Mouse (Mus musculus): ENCODE data around the gene Vmn2r104. TPM values are rescaled to one million over a fixed set of nuclear protein-coding genes. Genes with fewer than 3 reads are reported as not detected.

Vmn2r104 gene
- polyA plus RNA-seq (2015; fragmentation: Nextera tagmentation; extraction: Ambion mirVana): not detected in 2 replicates

DNA sequence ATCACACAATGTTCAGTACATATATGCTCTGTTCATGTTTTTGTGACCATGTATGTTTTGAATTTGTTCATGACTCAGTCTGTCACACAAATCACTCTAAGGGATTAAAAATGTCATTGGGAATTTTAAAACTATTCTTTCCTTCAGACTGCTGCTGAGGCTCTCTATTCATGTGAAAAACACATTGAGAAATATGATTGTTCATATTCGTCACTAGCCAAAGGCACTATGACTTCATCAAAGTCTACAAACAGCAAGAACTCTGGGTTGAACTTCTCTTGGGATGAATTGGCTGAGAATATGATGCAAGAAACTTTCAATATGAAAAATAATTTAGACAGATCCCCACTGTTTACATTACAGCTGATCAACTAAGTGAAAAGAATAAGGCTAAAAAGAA is at the start of gene Vmn2r104:
TSS of gene Vmn2r104 (minus strand) at position 101 of the 400 bp plus-strand sequence.
- WGBS: 88% methylated on average over 1 of the region's 1 CpGs
- no peaks in the 10 kb centered on the region for H3K36me3 ChIP-seq (ENCODE audit: poor library complexity, severe bottlenecking)
- no peak within 1 kb of the TSS for H3K27ac ChIP-seq
- no peaks in the 10 kb centered on the region for H3K27me3 ChIP-seq
- no peak within 1 kb of the TSS for H3K4me2 ChIP-seq
- no peak within 1 kb of the TSS for H3K4me3 ChIP-seq
- no peaks in the 10 kb centered on the region for H3K4me1 ChIP-seq
- no peak within 1 kb of the TSS for H3K9ac ChIP-seq
- no peak for ATAC-seq
- peaks cover 48% of the 10 kb centered on the region for H3K9me3 ChIP-seq (replicated peaks)

- H3K27ac ChIP-seq: no peak overlapping the region
- H3K36me3 ChIP-seq (ENCODE audit: poor library complexity, severe bottlenecking): no peaks in the 10 kb centered on the region
- H3K9ac ChIP-seq: no peak overlapping the region
- H3K9me3 ChIP-seq (replicated peaks): peaks cover 23% of the 10 kb centered on the region
- no peaks in the 10 kb centered on the region for H3K27me3 ChIP-seq
- no peak for ATAC-seq
- no peaks in the 10 kb centered on the region for H3K4me1 ChIP-seq
- 83% methylated on average over 6 of the region's 6 CpGs for WGBS
- no peak overlapping the region for H3K4me2 ChIP-seq
- no peak overlapping the region for H3K4me3 ChIP-seq
Observed at GRCm38 (mm10) chr17:20074090-20074489, 26.0 kb upstream of the Vmn2r104 start.

GRCm38 (mm10) chr17:20071656-20072396 is 23.7 kb upstream of the Vmn2r104 start:
- 92% methylated on average over 4 of the region's 4 CpGs for WGBS
- Histone ChIP-seq H3K9me3 (replicated peaks) (peaks cover 16% of the 10 kb centered on the region; the same call in 1 of the 2 replicates), H3K4me2 (no peak overlapping the region), H3K27ac (no peak overlapping the region), H3K27me3 (no peaks in the 10 kb centered on the region), H3K36me3 (ENCODE audit: poor library complexity, severe bottlenecking) (no peaks in the 10 kb centered on the region), H3K9ac (no peak overlapping the region), H3K4me1 (no peaks in the 10 kb centered on the region), H3K4me3 (no peak overlapping the region)
- no peak for ATAC-seq

Other genes starting within 250 kb of the Vmn2r104 start
- gene Fpr-rs7, start 65.9 kb upstream of the Vmn2r104 start, polyA plus RNA-seq (2015; fragmentation: Nextera tagmentation; extraction: Ambion mirVana): not detected in 2 replicates
- gene Fpr-rs6, start 134.8 kb upstream of the Vmn2r104 start, polyA plus RNA-seq (2015; fragmentation: Nextera tagmentation; extraction: Ambion mirVana): not detected in 2 replicates
- gene Vmn2r105, start 186.7 kb upstream of the Vmn2r104 start, polyA plus RNA-seq (2015; fragmentation: Nextera tagmentation; extraction: Ambion mirVana): not detected in 2 replicates
- not detected in 2 replicates for gene Vmn2r106, start 237.2 kb upstream of the Vmn2r104 start, polyA plus RNA-seq (2015; fragmentation: Nextera tagmentation; extraction: Ambion mirVana)

Data from forebrain, embryonic 13.5 days (tissue).